Mouse (Mus musculus) adrenal gland (tissue): Measurements from ENCODE around the gene Gm28079.
"Not testable (repeated sequence)": the region's sequence is repeated elsewhere in the genome, so short reads cannot be mapped to it uniquely, and the experiment has no call there.

Experiments
- intact Hi-C: fragments of 180-260 bp; cut with DNase I; formaldehyde crosslinking; loops from one replicate; pipeline ENCODE4 v1.15.1; 2025
- long read RNA-seq, 2 experiments: library from polyadenylated mRNA; unstranded; transcript quantifications; one replicate each; pipeline ENCODE4 v2.0.0; 2020; ENCODE audit warnings: borderline replicate concordance in 1 of 2; ENCODE audit not compliant: insufficient replicate concordance in 1 of 2

The Gm28079 gene
- long read RNA-seq, experiment 1: 0 reads
- long read RNA-seq, experiment 2: 0 reads

GRCm38 (mm10) chrY:70014799-70015198, at the start of gene Gm28079:
Gene Gm28079 (minus strand): TSS chrY:70014899.
- intact Hi-C loops: not testable (repeated sequence)
